Mouse (Mus musculus): ENCODE data around the gene Ints1.

The Ints1 gene

DNA sequence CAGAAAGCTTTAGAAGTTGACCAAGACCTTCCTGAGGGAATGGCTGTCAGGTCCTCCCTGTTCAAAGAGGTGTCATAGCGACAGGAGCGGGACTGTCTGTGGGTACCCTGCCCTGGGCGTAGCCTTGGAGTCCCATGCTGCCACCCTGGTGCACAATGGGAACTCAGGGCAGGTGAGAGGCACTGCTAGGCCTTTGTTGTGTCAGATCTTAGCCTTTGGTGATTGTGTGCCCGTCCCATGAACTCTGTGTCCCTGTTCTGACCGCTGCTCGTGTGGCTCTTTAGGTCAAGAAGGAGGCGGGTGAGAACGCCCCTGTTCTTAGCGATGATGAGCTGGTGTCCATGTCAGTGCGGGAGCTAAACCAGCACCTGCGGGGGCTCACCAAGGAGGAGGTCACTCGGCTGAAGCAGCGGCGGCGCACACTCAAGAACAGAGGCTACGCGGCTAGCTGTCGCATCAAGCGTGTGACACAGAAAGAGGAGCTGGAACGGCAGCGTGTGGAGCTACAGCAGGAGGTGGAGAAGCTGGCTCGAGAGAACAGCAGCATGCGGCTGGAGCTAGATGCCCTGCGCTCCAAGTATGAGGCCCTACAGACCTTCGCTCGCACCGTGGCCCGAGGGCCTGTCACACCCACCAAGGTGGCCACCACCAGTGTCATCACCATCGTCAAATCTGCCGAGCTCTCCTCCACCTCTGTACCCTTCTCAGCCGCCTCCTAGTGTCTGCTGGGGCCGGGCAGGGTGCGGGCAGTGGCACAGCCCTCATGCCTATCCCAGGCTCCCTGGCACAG lies 24.5 kb upstream of the Ints1 start:
- no peak for DNase-seq (ENCODE audit: low spot score in 2 of 2)

DNA sequence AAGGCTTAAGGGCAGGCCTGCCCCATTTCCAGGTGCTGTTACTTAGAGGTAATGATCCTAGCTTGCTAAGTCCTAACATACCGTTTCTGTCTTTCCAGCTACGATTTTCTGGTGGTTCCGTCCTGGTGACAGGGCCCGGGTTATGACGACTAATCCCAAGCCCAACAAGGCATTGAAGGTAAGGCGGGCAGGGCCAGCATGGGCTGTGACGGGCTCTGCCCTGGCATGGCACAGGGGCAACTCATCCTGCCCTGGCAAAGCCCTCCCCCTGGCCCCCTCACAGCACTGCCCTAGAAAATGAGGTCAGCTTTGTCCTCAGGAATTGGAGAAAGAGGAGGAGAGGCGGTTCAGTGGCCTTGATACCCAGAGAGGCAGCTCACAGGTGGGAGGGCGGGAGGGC lies 23.6 kb upstream of the Ints1 start:
- DNase-seq (ENCODE audit: low spot score in 2 of 2) = no peak

DNA sequence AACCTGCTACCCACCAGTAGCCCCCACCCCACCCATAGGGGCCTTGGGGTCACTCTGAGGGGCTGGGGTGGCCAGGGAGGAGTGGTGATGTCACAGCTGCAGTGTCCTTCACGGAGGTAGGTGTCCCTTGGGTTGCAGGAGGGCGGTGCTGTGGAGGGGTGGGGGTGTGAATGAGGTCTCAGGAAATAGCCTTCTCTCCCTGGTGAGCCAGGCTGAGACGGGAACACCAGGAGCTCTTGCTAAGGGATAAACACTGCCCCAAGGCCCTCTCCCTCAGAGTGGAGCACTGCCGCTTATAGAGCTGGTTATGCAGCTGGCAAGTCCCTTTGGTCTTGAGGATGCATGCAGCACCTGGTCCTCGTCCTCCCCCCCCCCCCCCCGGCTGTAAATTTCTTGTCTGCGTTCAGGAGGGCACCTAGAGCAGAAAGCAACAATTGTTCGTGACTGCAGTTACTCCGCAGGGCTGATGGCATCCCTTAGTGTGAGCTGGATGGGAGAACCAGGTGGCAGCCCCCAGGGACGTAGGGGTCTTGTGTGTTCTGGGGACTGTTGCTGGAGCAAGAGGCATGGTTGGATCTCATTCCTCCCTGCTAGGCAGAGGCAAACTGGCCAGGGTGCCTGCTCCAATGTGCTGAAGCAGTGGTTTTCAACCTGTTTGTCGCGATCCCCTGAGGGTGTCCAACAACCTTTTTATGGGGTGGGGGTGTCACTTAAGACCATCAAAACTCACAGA lies 22.9 kb upstream of the Ints1 start:
- no peak for DNase-seq (ENCODE audit: low spot score in 2 of 2)

DNA sequence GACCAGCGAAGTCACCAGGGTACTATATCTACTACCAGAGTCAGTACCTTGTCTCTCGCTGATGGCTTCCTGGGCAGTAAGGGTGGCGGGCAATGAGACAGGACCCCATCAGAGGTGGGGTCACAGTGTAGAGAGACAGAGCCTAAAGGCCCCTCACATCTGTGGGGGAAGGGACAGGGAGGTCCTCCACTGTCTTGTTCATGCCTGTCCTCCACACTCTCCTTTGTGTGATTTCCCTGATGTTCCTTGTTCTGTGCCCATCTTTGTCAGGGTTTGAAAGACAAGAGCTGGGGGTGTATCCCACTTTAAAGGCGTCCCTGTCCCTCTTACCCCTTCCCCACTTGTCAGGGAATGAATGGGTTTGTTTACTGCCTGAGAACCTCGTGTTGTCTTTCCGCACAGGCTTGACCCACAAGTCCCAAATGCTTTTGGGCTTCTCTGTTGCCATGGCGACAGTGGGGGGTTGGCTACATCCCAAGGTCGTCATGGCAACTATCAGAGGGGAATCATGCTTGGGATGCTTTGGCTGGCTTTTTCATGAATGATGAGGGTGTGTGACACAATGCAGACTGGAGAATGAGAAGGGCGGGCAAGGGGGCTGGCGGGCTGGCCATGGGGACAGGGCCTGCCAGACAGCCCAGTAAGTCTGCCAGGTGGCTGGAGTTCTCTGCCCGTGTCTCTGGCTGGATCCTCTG lies 22.1 kb upstream of the Ints1 start:
- DNase-seq (ENCODE audit: low spot score in 2 of 2) = peak; percentile 92 to 96

DNA sequence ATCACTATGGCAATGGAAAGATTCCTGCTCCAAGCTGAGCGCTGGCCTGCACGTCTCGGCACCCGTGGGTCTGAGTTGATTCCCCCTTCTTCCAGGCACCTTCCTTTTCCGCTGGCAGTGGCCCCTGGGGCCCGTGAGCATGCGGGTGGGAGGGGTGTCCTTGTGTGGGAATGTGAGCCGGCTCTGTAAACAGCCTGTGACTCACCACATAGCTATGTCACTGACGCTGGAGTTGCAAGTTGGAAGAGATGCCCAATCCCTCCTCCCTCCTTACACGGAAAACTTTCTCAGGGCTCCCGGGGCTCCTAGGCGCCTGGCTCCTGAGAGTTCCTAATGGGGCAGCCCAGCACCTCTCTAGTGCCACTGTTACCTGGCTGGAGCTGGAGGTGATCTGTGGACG lies 21.4 kb upstream of the Ints1 start:
- peak; percentile 96 to 97 for DNase-seq (ENCODE audit: low spot score in 2 of 2)

DNA sequence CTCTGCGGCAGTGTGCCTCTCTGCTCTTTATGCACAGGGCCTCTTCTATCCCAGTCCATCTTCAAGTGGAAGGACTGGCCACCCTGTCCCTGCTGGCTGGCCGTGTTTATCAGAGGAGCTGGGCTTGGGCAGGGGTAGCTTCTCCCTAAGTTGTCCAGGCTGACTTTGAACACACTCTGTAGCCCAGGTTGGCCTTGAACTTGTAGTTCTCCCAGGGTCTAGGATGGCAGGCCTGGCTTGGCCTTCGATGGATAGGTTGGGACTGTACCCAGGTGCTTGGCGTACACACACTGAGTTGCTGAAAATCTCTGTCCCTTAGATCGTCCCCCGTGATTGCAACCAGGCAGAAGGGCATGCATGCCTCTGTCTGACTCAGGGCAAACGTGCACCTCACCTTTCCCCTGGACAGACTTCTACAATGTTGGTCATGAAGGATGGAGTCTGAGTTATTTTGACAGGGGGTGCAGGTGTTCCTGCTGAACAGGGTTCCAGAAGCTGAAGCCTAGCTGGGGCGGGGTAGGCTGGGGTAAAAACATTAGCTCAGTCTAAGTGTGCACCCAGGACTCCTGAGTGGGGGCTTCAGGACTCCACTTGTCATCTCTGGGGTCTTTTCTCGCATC lies 20.6 kb upstream of the Ints1 start:
- peak in 1 of 2 experiments; percentile 24 for DNase-seq (ENCODE audit: low spot score in 2 of 2)

DNA sequence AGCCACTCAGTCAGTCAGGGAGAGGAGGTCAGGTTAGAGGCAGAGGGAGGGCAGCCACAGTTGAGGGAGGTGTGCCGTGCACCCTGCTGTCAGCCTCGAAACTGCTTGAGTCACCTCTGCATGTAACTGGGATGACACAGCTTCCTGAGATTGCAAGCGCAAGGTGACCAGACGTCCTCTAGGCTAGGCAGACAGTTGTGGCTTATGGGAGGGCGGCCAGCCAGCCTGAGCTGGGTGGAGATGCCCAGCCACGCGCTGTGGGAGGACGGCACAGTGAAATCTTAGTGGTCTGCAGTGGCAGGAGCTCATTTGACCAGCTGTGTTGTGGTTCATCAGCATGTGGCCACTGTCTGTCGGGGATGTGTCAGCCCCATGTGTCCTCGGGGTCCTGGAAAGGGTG lies 19.5 kb upstream of the Ints1 start:
- DNase-seq (ENCODE audit: low spot score in 2 of 2) = peak; percentile 71 to 75

DNA sequence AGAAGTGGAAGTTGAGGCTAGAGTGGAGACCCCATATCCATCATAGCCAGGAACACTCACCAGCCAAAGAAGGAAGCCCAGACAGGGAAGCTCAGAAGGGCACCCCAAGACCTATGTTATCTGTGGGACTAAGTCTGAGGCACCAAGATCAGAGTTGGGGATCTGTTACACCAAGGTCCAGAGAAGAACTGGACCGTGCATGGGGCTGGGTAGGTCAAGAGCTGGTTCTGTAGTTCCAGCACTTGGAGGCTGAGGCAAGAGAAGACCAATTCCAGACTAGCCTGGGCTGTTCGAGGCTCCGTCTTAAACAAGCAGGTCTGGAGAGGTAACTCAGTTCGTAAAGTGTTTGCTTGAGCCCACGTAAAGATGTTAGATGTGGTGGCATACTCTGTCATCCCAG lies 18.7 kb upstream of the Ints1 start:
- no peak for DNase-seq (ENCODE audit: low spot score in 2 of 2)

DNA sequence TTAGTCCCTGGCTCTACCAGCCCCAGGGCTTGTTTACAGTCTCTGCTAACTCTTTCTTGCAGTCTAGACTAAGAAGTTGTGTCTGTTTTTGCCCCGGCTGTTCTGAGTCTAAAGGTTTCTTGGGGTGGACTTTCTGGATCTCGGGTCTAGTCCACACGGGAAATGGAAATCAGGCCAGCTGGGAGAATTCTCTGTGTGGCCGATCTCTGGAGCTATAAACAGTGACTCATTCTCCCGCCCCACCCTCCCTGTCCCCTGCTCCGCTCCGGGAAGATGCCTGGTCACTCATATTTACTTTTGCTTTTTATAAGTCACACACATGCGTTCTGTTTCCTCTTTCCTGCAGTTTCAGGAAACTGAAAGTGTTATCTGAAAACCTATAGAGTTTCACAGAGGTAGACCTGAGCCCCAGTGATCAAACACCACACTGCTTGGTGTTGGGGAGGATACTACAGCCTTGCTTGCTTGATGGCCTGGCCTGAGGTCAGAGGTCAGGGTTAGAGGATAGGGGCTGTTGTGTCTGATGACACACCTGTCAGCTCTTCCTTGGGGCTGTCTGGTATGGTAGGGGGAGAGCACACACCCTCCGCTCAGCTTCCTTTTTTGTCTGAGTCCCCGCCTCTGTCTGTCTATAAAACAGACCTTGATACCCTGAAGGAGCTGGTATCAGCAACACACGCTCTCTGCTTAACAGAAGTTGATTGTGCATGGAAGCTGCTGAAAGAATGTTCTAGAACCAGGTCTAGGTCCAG lies 18.0 kb upstream of the Ints1 start:
- peak; percentile 71 to 76 for DNase-seq (ENCODE audit: low spot score in 2 of 2)

DNA sequence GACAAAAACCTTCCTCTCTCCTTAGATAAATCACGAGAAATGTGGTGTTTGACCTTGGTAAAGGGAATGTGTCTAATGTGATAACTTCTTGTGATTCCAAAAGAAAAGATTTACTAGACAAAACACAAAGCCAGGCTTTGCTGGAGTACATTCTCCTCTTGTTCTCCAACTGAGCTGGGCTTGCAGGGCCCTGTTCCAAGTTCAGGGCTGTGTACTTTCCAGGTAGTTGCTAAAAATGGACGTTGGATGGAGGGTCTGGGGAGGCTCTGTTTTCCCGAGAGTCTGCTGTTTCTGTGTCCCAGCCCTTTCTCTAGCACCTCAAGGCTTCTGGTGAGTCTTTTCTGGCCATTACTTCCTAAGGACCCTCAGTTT lies 17.5 kb upstream of the Ints1 start:
- no peak for DNase-seq (ENCODE audit: low spot score in 2 of 2)

DNA sequence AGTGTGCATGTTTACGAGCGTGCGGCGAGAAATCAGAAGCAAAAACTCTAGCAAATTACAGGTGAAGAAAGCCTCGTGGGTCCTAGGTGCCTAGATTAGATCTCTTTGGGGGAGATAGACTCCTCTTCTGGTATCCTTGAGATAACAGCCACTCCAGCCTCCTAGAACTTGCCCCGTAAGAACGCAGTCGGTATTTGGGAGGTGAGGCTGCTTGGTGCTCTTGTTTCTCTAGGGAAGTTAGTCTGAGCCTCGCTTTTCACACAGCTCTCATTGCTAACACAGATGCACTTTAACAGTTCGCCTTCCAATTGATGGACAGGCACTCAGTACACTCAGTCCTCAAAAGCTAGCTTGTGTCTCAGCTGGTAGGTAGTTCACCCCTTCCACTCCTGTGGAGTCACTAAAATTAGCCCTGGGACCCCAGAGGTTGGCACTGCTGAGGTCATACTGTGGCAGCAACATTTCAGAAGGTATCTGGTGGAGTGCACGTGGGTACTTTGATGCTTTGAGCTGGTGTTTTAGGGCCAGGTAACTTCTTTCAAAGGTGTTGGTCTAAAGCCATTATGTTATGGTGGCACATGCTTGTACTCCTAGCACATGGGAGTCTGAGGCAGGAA lies 16.8 kb upstream of the Ints1 start:
- peak in 1 of 2 experiments; percentile 23 for DNase-seq (ENCODE audit: low spot score in 2 of 2)

DNA sequence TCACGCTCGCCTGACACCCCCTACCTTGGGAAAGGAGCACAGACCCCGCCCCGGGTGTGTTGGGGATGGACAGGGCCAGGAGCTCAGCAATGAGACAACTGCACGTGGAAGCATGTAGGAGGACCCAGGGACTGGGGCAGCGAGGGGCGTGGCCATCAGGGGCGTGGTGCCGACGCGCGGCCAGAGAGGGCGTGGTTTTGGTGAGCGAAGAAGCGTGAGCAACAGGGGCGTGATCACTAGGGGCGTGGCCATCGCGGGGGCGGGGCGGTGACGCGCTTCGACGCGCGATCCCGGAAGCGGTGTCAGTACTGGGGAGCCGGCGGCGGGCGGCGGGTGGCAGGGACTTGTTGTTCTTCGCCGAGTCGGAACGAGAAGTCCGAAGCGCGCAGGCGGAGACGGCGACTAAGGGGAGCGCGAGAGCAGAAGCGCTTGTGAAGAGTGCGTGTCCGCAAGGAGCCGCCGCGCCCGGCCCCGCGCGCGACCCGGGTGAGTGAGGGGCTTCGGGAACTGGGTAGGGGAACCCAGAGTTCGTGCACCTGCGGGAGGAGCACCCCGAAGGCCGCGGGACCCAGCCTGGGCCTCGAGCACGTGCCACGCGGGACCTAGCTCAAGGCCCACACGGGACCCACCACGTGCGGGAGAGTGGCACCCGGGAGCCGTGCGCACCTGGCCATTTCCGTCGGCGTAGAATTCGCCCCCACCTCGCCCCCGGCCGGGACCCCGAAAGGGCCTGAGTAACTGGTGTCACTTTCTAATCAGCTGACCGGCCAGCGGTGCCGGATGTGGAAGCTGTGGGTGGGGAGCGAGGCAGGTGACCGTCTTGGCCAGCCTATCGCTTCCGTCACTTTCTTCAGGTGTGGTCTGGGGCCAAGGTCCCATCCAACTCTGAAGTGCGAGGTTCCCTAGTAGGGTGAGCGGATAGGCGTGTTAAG lies 16.0 kb upstream of the Ints1 start, which contains the start of gene Mafk:
Gene Mafk (plus strand): TSS at position 287 of the 932 bp plus-strand sequence.
- DNase-seq (ENCODE audit: low spot score in 2 of 2) = peak; percentile 95 to 97

DNA sequence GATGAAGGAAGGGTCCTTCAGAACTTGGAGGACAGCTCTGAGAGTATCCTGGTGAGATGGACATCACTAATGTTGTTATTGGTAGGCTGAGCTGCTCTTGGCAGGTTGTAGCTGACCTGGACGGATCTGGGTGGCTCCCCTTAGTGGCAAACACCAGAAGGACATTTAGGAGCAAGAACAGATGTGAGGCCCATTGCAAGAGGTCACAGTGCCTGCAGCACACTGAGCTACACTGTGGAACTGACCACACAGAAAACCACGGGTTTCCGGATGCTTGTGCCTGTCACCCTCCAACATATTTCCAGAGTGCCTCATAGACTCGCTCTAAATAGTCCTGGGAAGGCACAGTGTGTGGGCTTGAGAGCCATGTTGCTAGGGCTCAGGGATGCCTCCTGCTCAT lies 14.0 kb upstream of the Ints1 start:
- DNase-seq (ENCODE audit: low spot score in 2 of 2) = no peak

DNA sequence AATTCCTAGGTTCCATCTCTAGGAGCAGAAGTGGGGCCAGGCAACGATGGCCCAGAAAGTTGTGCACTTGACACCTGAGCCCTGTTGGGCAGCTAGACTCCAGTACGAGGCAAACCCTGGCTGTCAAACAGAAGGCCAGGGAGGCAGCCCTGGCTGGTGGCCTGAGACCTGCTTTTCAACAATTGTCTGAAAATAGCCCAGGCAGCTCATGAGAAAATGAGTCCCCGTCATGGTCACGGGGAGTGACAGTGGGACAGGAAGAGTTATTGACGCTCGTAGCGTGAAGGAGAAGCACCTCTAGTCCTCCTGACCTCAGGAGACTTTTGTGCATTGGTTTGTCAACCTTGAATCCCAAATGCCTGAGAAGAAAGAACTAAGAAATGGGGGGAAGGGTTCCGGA lies 5.9 kb upstream of the Ints1 start:
- DNase-seq (ENCODE audit: low spot score in 2 of 2) = peak; percentile 62 to 73

DNA sequence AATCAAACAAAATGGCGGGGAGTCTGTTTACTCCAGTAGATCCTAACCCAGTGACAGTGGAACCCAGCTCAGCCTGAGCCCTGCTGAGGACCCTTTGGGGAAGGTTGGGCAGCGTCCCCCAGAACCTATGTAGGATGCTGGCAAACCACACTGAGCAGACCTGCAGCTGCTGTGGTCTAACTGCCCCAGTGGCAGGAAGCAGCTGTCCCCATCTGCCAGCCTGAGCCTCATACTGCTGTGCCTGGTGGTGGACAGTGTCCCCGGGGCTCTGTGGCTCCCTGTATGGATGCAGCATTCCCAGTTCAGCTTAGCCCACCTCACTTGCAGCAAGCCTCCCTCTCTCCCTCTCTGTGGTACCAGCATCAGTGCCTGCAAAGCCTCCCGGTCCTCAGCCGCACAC lies 1.5 kb upstream of the Ints1 start:
- no peak for DNase-seq (ENCODE audit: low spot score in 2 of 2)

DNA sequence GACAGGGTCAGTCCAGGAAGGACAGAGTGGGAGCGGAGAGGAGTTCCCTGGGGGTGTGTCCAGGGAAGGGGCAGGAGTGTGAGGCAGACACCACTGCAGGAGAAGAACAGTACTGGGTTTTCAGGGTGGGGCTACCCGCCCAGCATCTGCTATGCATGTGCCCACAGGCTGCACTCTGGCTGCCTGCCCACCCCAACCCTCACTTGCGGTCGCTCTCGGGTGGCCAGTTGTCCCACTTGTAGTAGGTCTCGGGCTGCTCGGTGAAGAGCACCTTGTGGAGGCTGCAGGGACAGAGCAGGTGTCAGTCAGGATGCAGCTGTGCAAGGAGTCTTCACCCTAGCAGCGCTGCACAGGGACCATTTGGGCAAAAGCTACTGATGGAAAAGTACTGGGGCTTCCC lies 7.3 kb downstream of the Ints1 start:
- no peak for DNase-seq (ENCODE audit: low spot score in 2 of 2)

DNA sequence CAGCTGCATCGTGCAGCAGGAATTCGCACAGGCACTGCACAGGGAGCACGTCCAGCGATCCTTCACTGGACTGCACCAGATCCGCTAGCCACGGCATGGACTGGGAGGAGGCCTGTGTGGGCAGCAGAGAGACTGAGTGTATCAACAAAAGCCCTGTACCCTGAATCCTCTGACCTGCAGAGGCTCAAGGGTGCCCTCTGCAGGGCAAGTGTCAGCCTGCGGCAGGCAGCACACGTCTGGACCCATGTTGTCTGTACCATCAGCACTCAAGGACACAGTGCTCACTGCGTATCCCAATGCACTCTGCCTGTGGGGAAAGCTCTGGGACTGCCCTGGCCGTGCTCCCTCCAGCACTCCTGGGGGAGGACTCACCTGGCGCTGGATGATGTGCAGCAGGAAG lies 11.2 kb downstream of the Ints1 start:
- DNase-seq (ENCODE audit: low spot score in 2 of 2) = no peak

DNA sequence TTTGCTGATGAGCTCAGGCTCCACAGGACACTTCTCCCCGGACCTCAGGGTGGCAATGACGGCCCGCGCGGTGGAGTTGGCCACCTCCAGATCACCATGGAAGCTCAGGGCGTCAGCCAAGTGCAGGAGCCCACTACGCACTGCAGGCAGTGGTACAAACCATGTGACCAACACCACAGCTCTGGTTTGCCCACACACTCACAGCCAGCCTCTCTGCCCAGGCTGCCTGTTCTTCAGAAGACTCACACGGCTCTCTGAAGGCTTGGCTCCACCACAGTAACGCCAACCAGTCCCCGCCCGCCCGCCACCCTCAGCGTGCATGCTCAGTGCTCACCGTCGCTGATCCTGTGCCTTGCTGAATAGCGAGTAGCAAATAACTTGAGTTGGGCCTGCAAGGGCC lies 17.4 kb downstream of the Ints1 start:
- no peak for DNase-seq (ENCODE audit: low spot score in 2 of 2)

DNA sequence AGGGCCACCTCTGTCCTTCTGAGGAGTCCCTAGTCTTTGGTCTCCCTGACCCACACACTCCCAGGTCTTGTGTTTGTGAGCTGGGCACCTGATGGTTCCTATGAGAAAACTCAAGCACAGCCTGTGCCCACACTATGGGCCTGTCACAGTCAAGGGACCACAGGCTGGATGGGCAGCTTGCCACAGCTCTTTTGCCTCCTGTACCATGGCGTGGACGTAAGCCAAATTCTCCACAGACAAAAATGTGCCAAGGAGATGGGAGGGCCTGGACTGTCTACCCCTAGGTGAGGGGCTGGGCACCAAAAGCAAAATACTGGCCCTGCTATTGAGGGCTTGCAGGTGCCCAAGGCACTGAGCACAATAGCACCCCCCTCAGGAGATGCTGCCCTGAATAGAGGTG lies 18.9 kb downstream of the Ints1 start:
- DNase-seq (ENCODE audit: low spot score in 2 of 2) = no peak

DNA sequence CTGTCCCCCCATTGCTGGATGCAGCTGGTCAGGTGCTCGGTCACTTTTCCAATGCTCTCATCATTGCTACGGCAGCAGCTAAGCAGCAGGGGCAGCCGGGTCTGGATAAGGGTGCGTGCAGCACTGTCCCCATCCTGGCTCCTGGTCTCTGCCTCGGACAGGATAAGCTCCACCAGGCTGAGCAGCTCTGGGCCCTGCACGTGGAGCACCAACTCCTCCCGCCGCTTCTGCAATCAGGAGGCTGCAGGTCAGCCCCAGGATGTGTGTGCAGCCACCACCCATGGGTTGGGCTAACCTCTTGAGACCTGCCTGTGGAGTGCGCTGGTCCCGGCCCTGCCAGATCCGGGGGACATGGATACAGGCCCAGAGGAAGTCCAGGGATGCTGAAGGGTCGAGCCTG lies 19.3 kb downstream of the Ints1 start:
- no peak for DNase-seq (ENCODE audit: low spot score in 2 of 2)

Measured in heart, adult 9 months (tissue).